Mouse (Mus musculus): ENCODE results near the gene Ccdc78. TPM values are rescaled to one million over a fixed set of nuclear protein-coding genes. Genes with fewer than 3 reads are reported as not detected.

Gene Ccdc78
- polyA plus RNA-seq, 1 experiment from 2014 or later, result 0.42 TPM

DNA sequence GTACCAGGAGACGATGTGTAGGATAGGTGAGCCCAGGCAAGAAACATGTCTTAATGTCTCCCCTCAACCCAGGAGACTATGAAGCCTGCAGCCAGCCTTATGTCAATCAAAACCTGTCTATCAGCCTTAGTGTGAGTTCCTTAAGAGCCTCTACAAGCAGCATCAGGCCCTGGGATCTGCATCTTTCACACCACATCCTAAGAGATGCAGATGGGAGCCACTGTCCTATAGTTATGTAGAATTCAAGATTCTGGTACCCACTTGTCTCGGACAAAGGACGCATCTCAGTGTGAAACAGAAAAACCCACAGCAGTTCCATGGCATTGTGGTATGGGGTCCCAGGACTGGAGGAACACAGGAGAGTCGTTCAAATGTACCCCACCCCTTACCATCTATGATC, 31.3 kb upstream of the Ccdc78 start:
- DNase-seq (ENCODE audit: low spot score) (no peak), ATAC-seq (ENCODE audit: low FRiP score) (no peak)
- Histone ChIP-seq H3K27ac (ENCODE audit: low read depth, low read length) (no peak overlapping the region), H3K36me3 (ENCODE audit: control insufficient read depth, insufficient read depth, low read length) (no peaks in the 10 kb centered on the region), H3K27me3 (ENCODE audit: control insufficient read depth, insufficient read depth, low read length) (no peaks in the 10 kb centered on the region), H3K4me2 (replicated peaks; ENCODE audit: low read depth, low read length) (no peak overlapping the region), H3K4me1 (replicated peaks; ENCODE audit: control insufficient read depth, insufficient read depth, low read length) (no peaks in the 10 kb centered on the region), H3K9ac (ENCODE audit: low read depth, low read length) (no peak overlapping the region), H3K9me3 (ENCODE audit: control insufficient read depth, low read length) (no peaks in the 10 kb centered on the region), H3K4me3 (ENCODE audit: low read depth, low read length) (no peak overlapping the region)
- WGBS, result 73% methylated on average over 4 of the region's 4 CpGs

DNA sequence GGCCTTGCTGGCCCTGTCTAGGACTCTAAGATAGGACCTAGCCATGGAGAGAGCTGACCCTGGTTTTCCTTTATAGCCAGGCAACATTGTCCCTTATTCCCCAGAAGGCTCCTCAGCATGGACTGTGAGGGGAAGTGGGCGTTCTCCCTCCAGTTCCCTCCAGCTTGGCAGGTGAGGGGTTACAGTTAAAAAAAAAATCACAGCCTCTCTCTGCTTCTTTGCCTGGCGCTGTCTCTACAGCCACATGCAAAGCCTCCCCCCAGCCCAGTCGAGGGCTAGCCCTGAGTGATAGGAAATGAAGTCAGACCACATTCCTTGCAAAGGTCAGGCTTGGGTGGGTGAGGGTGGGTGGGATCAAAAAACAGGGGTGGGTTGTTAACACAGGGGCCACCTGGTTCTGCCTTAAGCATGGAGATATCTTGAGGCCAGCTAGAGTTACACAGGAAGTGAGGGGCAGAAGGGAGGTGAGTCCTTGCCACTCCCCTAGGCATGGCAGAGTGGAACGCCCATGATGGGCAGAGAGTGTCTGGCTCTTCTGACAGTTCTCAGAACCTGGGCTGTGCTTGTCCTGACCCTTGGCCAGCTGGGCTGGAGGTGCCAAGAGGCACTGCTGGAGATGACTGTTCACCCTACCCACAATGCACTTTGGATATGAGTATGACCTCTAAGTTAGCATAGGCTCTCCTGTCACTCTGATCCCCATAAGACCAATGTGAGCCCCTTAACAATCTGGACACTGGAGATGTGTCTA, 30.6 kb upstream of the Ccdc78 start:
- Histone ChIP-seq H3K9ac (ENCODE audit: low read depth, low read length) (no peak overlapping the region), H3K36me3 (ENCODE audit: control insufficient read depth, insufficient read depth, low read length) (no peaks in the 10 kb centered on the region), H3K4me3 (ENCODE audit: low read depth, low read length) (no peak overlapping the region), H3K27ac (ENCODE audit: low read depth, low read length) (no peak overlapping the region), H3K4me1 (replicated peaks; ENCODE audit: control insufficient read depth, insufficient read depth, low read length) (no peaks in the 10 kb centered on the region), H3K4me2 (replicated peaks; ENCODE audit: low read depth, low read length) (no peak overlapping the region), H3K27me3 (ENCODE audit: control insufficient read depth, insufficient read depth, low read length) (no peaks in the 10 kb centered on the region), H3K9me3 (ENCODE audit: control insufficient read depth, low read length) (no peaks in the 10 kb centered on the region)
- DNase-seq (ENCODE audit: low spot score) (no peak), ATAC-seq (ENCODE audit: low FRiP score) (no peak)
- whole genome bisulfite sequencing, result 54% methylated on average over 4 of the region's 4 CpGs

GRCm38 (mm10) chr17:25756378-25757242, 29.8 kb upstream of the Ccdc78 start:
- ATAC-seq (ENCODE audit: low FRiP score), result no peak
- WGBS, result 83% methylated on average over 9 of the region's 9 CpGs
- no peak for DNase-seq (ENCODE audit: low spot score)

DNA sequence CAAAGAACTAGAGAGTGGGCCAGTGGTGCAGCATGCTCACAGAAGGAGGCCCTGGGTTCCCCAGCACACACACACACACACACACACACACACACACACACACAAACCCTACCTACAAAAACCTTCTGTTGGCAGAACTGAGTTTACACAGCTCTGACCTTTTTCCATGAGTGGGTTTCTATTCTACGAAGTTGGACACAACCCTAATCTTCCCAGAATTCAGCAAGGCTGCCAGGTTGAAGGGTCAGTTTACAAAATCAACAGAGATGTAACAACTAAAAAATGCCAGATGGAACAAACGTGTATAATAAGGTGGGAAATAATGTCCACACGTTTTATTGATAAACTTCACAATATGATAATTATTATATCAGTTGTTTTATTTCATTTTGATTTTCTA, 28.7 kb upstream of the Ccdc78 start:
- Histone ChIP-seq H3K9ac (ENCODE audit: low read depth, low read length) (no peak overlapping the region), H3K27me3 (ENCODE audit: control insufficient read depth, insufficient read depth, low read length) (no peaks in the 10 kb centered on the region), H3K9me3 (ENCODE audit: control insufficient read depth, low read length) (no peaks in the 10 kb centered on the region), H3K27ac (ENCODE audit: low read depth, low read length) (no peak overlapping the region), H3K4me2 (replicated peaks; ENCODE audit: low read depth, low read length) (no peak overlapping the region), H3K4me1 (replicated peaks; ENCODE audit: control insufficient read depth, insufficient read depth, low read length) (no peaks in the 10 kb centered on the region), H3K4me3 (ENCODE audit: low read depth, low read length) (no peak overlapping the region), H3K36me3 (ENCODE audit: control insufficient read depth, insufficient read depth, low read length) (no peaks in the 10 kb centered on the region)
- ATAC-seq (ENCODE audit: low FRiP score) (no peak), DNase-seq (ENCODE audit: low spot score) (no peak)
- 73% methylated on average over 3 of the region's 3 CpGs for WGBS

More at GRCm38 (mm10) chr17:25756378-25757242, 29.8 kb upstream of the Ccdc78 start:
- no peak overlapping the region for H3K4me2 ChIP-seq (replicated peaks; ENCODE audit: low read depth, low read length)
- no peaks in the 10 kb centered on the region for H3K4me1 ChIP-seq (replicated peaks; ENCODE audit: control insufficient read depth, insufficient read depth, low read length)
- no peak overlapping the region for H3K27ac ChIP-seq (ENCODE audit: low read depth, low read length)
- no peaks in the 10 kb centered on the region for H3K36me3 ChIP-seq (ENCODE audit: control insufficient read depth, insufficient read depth, low read length)
- H3K4me3 ChIP-seq (ENCODE audit: low read depth, low read length), result no peak overlapping the region
- H3K27me3 ChIP-seq (ENCODE audit: control insufficient read depth, insufficient read depth, low read length), result no peaks in the 10 kb centered on the region
- no peak overlapping the region for H3K9ac ChIP-seq (ENCODE audit: low read depth, low read length)
- H3K9me3 ChIP-seq (ENCODE audit: control insufficient read depth, low read length), result no peaks in the 10 kb centered on the region

DNA sequence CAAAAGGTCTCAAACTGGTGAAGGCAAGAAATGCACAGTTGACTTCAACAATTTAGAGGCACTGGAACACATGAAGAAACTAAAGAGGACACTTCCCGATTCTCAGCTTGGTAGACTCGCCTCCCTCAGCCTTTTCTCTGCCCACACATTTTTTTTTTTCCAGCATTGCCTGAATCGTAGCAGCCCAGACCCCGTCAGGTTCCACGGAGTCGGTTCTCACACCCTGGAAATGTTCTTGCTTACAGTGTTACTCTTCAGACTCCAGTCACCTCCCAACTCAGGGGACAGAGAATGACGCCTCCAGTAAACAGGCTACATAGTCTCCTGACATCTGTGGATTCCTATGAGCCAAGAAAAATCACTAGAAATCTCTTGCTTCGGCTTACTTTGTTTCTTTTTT, 26.2 kb upstream of the Ccdc78 start:
- ATAC-seq (ENCODE audit: low FRiP score), result no peak
- no peak for DNase-seq (ENCODE audit: low spot score)
- Histone ChIP-seq H3K27me3 (ENCODE audit: control insufficient read depth, insufficient read depth, low read length) (no peaks in the 10 kb centered on the region), H3K36me3 (ENCODE audit: control insufficient read depth, insufficient read depth, low read length) (no peaks in the 10 kb centered on the region), H3K4me1 (replicated peaks; ENCODE audit: control insufficient read depth, insufficient read depth, low read length) (no peaks in the 10 kb centered on the region), H3K4me2 (replicated peaks; ENCODE audit: low read depth, low read length) (no peak overlapping the region), H3K9ac (ENCODE audit: low read depth, low read length) (no peak overlapping the region), H3K9me3 (ENCODE audit: control insufficient read depth, low read length) (no peaks in the 10 kb centered on the region), H3K4me3 (ENCODE audit: low read depth, low read length) (no peak overlapping the region), H3K27ac (ENCODE audit: low read depth, low read length) (no peak overlapping the region)
- 73% methylated on average over 8 of the region's 8 CpGs for WGBS

DNA sequence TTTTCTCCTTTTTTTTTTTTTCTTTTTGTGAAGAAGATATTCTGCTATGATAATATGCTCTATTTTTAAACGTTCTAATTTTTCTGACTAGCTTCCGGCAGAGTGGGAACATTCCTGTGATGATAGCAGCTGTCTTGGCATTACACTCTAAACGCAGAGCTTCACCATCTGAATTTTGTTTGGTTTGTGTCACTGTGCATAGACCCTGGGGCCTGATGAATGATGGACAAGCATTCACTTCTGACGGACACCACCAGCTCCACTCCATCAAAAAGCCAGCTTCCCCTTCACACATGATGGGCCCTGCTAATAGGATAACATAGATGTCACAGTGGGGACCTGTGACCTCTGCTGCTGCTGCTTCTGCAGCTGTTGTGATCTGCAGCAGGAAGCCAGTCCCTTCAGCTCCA, 24.8 kb upstream of the Ccdc78 start:
- DNase-seq (ENCODE audit: low spot score) (peak; percentile 32), ATAC-seq (ENCODE audit: low FRiP score) (no peak)
- no peaks in the 10 kb centered on the region for H3K36me3 ChIP-seq (ENCODE audit: control insufficient read depth, insufficient read depth, low read length)
- no peak overlapping the region for H3K27ac ChIP-seq (ENCODE audit: low read depth, low read length)
- H3K4me1 ChIP-seq (replicated peaks; ENCODE audit: control insufficient read depth, insufficient read depth, low read length), result no peaks in the 10 kb centered on the region
- 34% methylated on average over 4 of the region's 4 CpGs for WGBS
- H3K4me2 ChIP-seq (replicated peaks; ENCODE audit: low read depth, low read length), result no peak overlapping the region
- H3K4me3 ChIP-seq (ENCODE audit: low read depth, low read length), result no peak overlapping the region
- no peak overlapping the region for H3K9ac ChIP-seq (ENCODE audit: low read depth, low read length)
- H3K9me3 ChIP-seq (ENCODE audit: control insufficient read depth, low read length), result no peaks in the 10 kb centered on the region
- no peaks in the 10 kb centered on the region for H3K27me3 ChIP-seq (ENCODE audit: control insufficient read depth, insufficient read depth, low read length)

DNA sequence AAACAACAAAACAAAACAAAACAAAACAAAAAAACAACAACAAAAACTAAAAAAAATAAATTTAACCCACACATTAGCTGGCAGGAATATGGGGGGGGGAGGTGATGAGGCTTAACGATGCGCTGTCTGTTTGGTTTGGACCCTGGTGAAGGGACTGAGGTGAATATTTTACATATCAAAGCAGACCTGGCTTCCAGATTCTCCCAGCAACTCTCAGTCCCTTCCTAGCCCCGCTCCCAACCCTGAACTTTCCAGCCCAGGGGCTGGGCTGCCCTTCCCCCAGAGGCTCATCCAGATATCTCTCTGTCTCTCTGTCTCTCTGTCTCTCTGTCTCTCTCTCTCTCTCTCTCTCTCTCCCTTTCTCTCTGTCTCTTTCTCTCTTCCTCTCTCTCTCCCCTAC, 23.8 kb upstream of the Ccdc78 start:
- WGBS, result 32% methylated on average over 3 of the region's 3 CpGs
- Histone ChIP-seq H3K27ac (ENCODE audit: low read depth, low read length) (no peak overlapping the region), H3K9ac (ENCODE audit: low read depth, low read length) (no peak overlapping the region), H3K27me3 (ENCODE audit: control insufficient read depth, insufficient read depth, low read length) (no peaks in the 10 kb centered on the region), H3K36me3 (ENCODE audit: control insufficient read depth, insufficient read depth, low read length) (no peaks in the 10 kb centered on the region), H3K4me2 (replicated peaks; ENCODE audit: low read depth, low read length) (no peak overlapping the region), H3K4me1 (replicated peaks; ENCODE audit: control insufficient read depth, insufficient read depth, low read length) (no peaks in the 10 kb centered on the region), H3K4me3 (ENCODE audit: low read depth, low read length) (no peak overlapping the region), H3K9me3 (ENCODE audit: control insufficient read depth, low read length) (no peaks in the 10 kb centered on the region)
- no peak for ATAC-seq (ENCODE audit: low FRiP score)
- no peak for DNase-seq (ENCODE audit: low spot score)

DNA sequence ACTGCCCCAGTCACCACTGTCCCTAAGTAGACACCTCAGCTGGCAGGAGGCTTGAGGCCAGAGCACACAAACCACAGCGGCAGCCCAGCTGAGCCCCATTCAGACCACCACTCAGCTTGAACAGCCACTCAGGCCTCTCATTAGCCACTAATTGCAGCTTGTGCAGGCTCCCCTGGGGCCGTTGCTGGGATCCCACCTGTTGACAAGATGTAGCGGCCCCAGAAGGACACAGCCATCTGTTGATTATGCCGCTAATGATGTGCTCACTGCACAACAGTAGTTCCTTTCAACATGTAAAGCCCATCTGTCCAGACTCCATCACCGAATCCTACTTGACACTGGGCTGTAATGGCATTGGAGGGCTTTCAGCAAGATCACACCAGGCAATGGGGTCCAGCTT, 20.5 kb upstream of the Ccdc78 start:
- Histone ChIP-seq H3K27me3 (ENCODE audit: control insufficient read depth, insufficient read depth, low read length) (0 out of 2 replicates have a peak, but pooled peaks cover 2% of the 10 kb centered on the region), H3K27ac (ENCODE audit: low read depth, low read length) (no peak overlapping the region), H3K4me2 (replicated peaks; ENCODE audit: low read depth, low read length) (no peak overlapping the region), H3K4me1 (replicated peaks; ENCODE audit: control insufficient read depth, insufficient read depth, low read length) (no peaks in the 10 kb centered on the region), H3K36me3 (ENCODE audit: control insufficient read depth, insufficient read depth, low read length) (no peaks in the 10 kb centered on the region), H3K4me3 (ENCODE audit: low read depth, low read length) (no peak overlapping the region), H3K9me3 (ENCODE audit: control insufficient read depth, low read length) (no peaks in the 10 kb centered on the region), H3K9ac (ENCODE audit: low read depth, low read length) (no peak overlapping the region)
- DNase-seq (ENCODE audit: low spot score) (peak; percentile 68), ATAC-seq (ENCODE audit: low FRiP score) (peak; percentile 53; the same call in 1 of the 2 replicates)
- WGBS, result 50% methylated on average over 5 of the region's 5 CpGs

Data from hindbrain, embryonic 11.5 days (tissue).